Mouse (Mus musculus) stomach, postnatal 0 days (tissue): ENCODE measurements around the gene Wwox. TPM values are rescaled to one million over a fixed set of nuclear protein-coding genes. Genes with fewer than 3 reads are reported as not detected.

Experiments used
- ATAC-seq: fragments of 200-750 bp; cut with Nextera tagmentation; 2 replicates; pipeline ENCODE4 v1.8.0; 2017; ENCODE audit not compliant: low FRiP score, low TSS enrichment
- DNase-seq: peaks from one replicate; pipeline ENCODE4 v3.0.0-alpha.2; 2016; ENCODE audit warnings: low spot score
- H3K27ac ChIP-seq: fragments of 300-500 bp; sonication (generic); replicated peaks from 2 replicates; pipeline ENCODE4 v1.5.1; 2014; ENCODE audit warnings: mild to moderate bottlenecking, control low read depth
- H3K27me3 ChIP-seq: fragments of 300-500 bp; sonication (generic); 2 replicates; pipeline ENCODE4 v1.6.1; 2014; ENCODE audit warnings: low read length; ENCODE audit not compliant: control insufficient read depth, insufficient read depth
- H3K36me3 ChIP-seq: fragments of 300-500 bp; sonication (generic); 2 replicates; pipeline ENCODE4 v1.6.1; 2014; ENCODE audit warnings: low read length, mixed read lengths; ENCODE audit not compliant: control insufficient read depth, insufficient read depth
- H3K4me1 ChIP-seq: fragments of 300-500 bp; sonication (generic); replicated peaks from 2 replicates; pipeline ENCODE4 v1.6.1; 2014; ENCODE audit warnings: antibody characterized with exemption; ENCODE audit not compliant: control insufficient read depth, insufficient read depth
- H3K4me2 ChIP-seq: fragments of 300-500 bp; sonication (generic); replicated peaks from 2 replicates; pipeline ENCODE4 v1.6.1; 2014; ENCODE audit warnings: low read depth, mild to moderate bottlenecking, control low read depth, moderate library complexity
- H3K4me3 ChIP-seq: fragments of 300-500 bp; sonication (generic); 2 replicates; pipeline ENCODE4 v1.5.1; 2014; ENCODE audit warnings: low read depth, low read length, control low read depth
- H3K9ac ChIP-seq: fragments of 300-500 bp; sonication (generic); 2 replicates; pipeline ENCODE4 v1.6.1; 2014; ENCODE audit warnings: mild to moderate bottlenecking, low read length, control low read depth, mixed read lengths
- H3K9me3 ChIP-seq: fragments of 300-500 bp; sonication (generic); 2 replicates; pipeline ENCODE4 v1.6.1; 2016; ENCODE audit warnings: low read length; ENCODE audit not compliant: control insufficient read depth
- CTCF ChIP-seq: IDR thresholded peaks from 2 replicates; pipeline ENCODE4 v1.5.1; 2016; ENCODE audit warnings: antibody characterized with exemption, low read depth, mild to moderate bottlenecking, moderate library complexity
- EP300 ChIP-seq: optimal IDR thresholded peaks from 2 replicates; pipeline ENCODE3; 2016; ENCODE audit warnings: antibody characterized with exemption
- WGBS: fragments of 180-500 bp; shearing (Covaris S2); extraction: QIAGEN DNeasy Blood & Tissue Kit; methylation state at CpG from one replicate; pipeline ENCODE4 v1.1.7; 2014; 5-methylcytosine and 5-hydroxymethylcytosine counted together
- polyA plus RNA-seq: library from polyadenylated mRNA; unstranded; fragments of >200 nt; fragmentation: Nextera tagmentation; extraction: Ambion mirVana; gene quantifications from 2 replicates; pipeline ENCODE4 v1.2.1, GENCODE M21; 2015

Gene Wwox
- polyA plus RNA-seq, 1 experiment from 2014 or later: 9.2 TPM

DNA sequence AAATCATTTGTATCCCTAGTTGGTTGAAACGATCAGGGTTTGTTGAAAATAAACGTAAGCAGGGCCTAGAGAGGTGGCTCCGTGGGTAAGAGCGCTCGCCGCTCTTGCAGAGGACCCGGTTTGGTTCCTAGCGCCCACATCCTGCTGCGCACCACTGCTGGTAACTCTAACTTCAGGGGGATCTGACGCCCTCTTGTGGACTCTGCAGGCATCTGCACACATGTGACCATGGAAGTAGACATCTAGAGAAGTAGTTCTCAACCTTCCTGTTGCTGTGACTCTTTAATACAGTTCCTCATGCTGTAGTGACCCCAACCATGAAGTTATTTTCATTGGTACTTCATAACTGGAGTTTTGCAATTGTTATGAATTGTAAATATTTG is 29.7 kb downstream of the Wwox start:
- H3K9me3 ChIP-seq: no peaks in the 10 kb centered on the region
- H3K27ac ChIP-seq: no peak overlapping the region
- H3K4me3 ChIP-seq: no peak overlapping the region
- H3K4me2 ChIP-seq: no peak overlapping the region
- TF ChIP-seq CTCF (0 out of 2 replicates have a peak, but pooled peaks have one; percentile 14), EP300 (no peak)
- H3K9ac ChIP-seq: no peak overlapping the region
- ATAC-seq (no peak), DNase-seq (no peak)
- WGBS: 88% methylated on average over 10 of the region's 10 CpGs
- no peaks in the 10 kb centered on the region for H3K4me1 ChIP-seq
- H3K36me3 ChIP-seq: 0 out of 2 replicates have a peak, but pooled peaks cover 2% of the 10 kb centered on the region
- no peaks in the 10 kb centered on the region for H3K27me3 ChIP-seq

GRCm38 (mm10) chr8:114473546-114473945 is 34.1 kb downstream of the Wwox start:
- TF ChIP-seq EP300 (no peak), CTCF (no peak)
- no peak for DNase-seq
- Histone ChIP-seq H3K9ac (no peak overlapping the region), H3K27me3 (no peaks in the 10 kb centered on the region), H3K4me3 (no peak overlapping the region), H3K27ac (no peak overlapping the region), H3K4me1 (no peaks in the 10 kb centered on the region), H3K36me3 (0 out of 2 replicates have a peak, but pooled peaks cover 2% of the 10 kb centered on the region), H3K4me2 (no peak overlapping the region), H3K9me3 (no peaks in the 10 kb centered on the region)
- WGBS: 76% methylated on average over 11 of the region's 11 CpGs
- no peak for ATAC-seq

DNA sequence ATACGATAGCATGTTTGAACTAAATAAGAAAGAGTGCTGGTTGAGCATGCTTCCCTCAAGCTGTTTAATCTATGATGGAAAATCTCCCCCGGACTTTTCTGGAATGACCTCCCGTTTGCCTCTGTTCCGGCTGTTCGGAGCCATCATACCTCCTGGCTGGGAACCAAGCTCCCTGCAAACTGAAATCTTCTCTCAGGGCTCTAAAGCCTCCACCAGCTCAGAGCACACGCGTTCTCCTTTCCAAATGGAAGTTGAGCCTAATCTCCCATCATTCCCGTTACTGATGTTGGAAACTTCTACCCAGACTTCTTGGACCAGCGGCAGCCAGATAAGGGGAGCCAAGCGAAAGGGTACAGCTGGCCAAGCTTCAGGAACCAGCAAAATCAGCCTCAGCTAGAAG is 37.5 kb downstream of the Wwox start:
- WGBS: 40% methylated on average over 10 of the region's 10 CpGs
- Histone ChIP-seq H3K36me3 (no peaks in the 10 kb centered on the region), H3K9ac (no peak overlapping the region), H3K27me3 (no peaks in the 10 kb centered on the region), H3K27ac (no peak overlapping the region), H3K4me3 (no peak overlapping the region), H3K4me2 (no peak overlapping the region), H3K4me1 (no peaks in the 10 kb centered on the region), H3K9me3 (no peaks in the 10 kb centered on the region)
- TF ChIP-seq CTCF: no peak
- TF ChIP-seq EP300: no peak
- no peak for DNase-seq
- no peak for ATAC-seq

GRCm38 (mm10) chr8:114477790-114478189 is 38.3 kb downstream of the Wwox start:
- H3K9ac ChIP-seq: no peak overlapping the region
- H3K27me3 ChIP-seq: no peaks in the 10 kb centered on the region
- no peak overlapping the region for H3K4me3 ChIP-seq
- H3K36me3 ChIP-seq: no peaks in the 10 kb centered on the region
- H3K27ac ChIP-seq: no peak overlapping the region
- no peak overlapping the region for H3K4me2 ChIP-seq
- DNase-seq (no peak), ATAC-seq (no peak)
- H3K9me3 ChIP-seq: no peaks in the 10 kb centered on the region
- WGBS: 72% methylated on average over 8 of the region's 8 CpGs
- no peaks in the 10 kb centered on the region for H3K4me1 ChIP-seq
- no peak for TF ChIP-seq EP300
- TF ChIP-seq CTCF: no peak

GRCm38 (mm10) chr8:114479749-114480148 is 40.3 kb downstream of the Wwox start:
- no peaks in the 10 kb centered on the region for H3K27me3 ChIP-seq
- H3K4me3 ChIP-seq: no peak overlapping the region
- 64% methylated on average over 8 of the region's 8 CpGs for WGBS
- no peak overlapping the region for H3K9ac ChIP-seq
- no peaks in the 10 kb centered on the region for H3K9me3 ChIP-seq
- ATAC-seq (no peak), DNase-seq (no peak)
- no peaks in the 10 kb centered on the region for H3K36me3 ChIP-seq
- H3K27ac ChIP-seq: no peak overlapping the region
- H3K4me2 ChIP-seq: no peak overlapping the region
- TF ChIP-seq CTCF (no peak), EP300 (no peak)
- H3K4me1 ChIP-seq: no peaks in the 10 kb centered on the region

DNA sequence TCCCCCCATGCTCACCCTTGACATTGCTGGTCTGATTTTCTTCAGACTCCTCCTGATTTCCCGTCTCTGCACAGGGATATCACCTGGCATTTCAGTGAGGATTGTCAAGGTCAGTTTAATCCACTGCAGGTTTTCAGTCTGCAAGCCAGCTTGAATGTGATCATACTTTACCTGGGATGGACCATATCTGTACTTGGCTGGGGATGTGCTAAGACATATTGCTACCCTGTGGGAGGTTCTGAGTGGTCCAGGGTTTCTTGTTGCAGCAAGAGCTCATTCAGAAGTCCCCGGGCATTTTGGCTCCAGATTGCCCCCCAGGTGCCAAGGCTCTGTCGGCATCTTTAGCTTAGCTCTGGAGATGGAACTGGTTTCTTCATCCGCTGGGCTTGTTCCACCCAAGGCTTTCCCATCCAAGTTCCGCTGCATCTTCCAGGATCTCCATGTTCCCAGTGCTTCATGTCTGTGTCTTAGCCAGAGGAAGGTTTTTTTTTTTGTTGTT is 52.3 kb downstream of the Wwox start:
- Histone ChIP-seq H3K4me2 (no peak overlapping the region), H3K27me3 (no peaks in the 10 kb centered on the region), H3K9me3 (no peaks in the 10 kb centered on the region), H3K4me1 (no peaks in the 10 kb centered on the region), H3K9ac (no peak overlapping the region), H3K27ac (no peak overlapping the region), H3K36me3 (no peaks in the 10 kb centered on the region), H3K4me3 (no peak overlapping the region)
- 91% methylated on average over 5 of the region's 5 CpGs for WGBS
- no peak for TF ChIP-seq EP300
- no peak for TF ChIP-seq CTCF
- no peak for ATAC-seq
- DNase-seq: no peak
